Mouse (Mus musculus) midbrain, postnatal 0 days (tissue): ENCODE measurements around the gene Adipoq. TPM values are rescaled to one million over a fixed set of nuclear protein-coding genes. Genes with fewer than 3 reads are reported as not detected.

ENCODE experiments used
- ATAC-seq: fragments of 200-750 bp; cut with Nextera tagmentation; 2 replicates; pipeline ENCODE4 v1.8.0; 2017; ENCODE audit warnings: moderate number of reproducible peaks, mild to moderate bottlenecking, moderate TSS enrichment, moderate library complexity; ENCODE audit not compliant: low FRiP score
- DNase-seq: peaks from one replicate; pipeline ENCODE4 v3.0.0-alpha.2; 2015; ENCODE audit warnings: low spot score
- H3K27ac ChIP-seq: fragments of 300-500 bp; sonication (generic); 2 replicates; pipeline ENCODE4 v1.5.1; 2014; ENCODE audit warnings: low read depth, mild to moderate bottlenecking, low read length, mixed read lengths
- H3K27me3 ChIP-seq: fragments of 300-500 bp; sonication (generic); 2 replicates; pipeline ENCODE4 v1.6.1; 2014; ENCODE audit warnings: low read length, control low read depth, mixed read lengths; ENCODE audit not compliant: insufficient read depth
- H3K36me3 ChIP-seq: fragments of 300-500 bp; sonication (generic); 2 replicates; pipeline ENCODE4 v1.6.1; 2014; ENCODE audit warnings: low read length, control low read depth, mixed read lengths; ENCODE audit not compliant: insufficient read depth
- H3K4me1 ChIP-seq: fragments of 300-500 bp; sonication (generic); 2 replicates; pipeline ENCODE4 v1.6.1; 2014; ENCODE audit warnings: mild to moderate bottlenecking, control low read depth, antibody characterized with exemption, low read length, mixed read lengths; ENCODE audit not compliant: insufficient read depth
- H3K4me2 ChIP-seq: fragments of 300-500 bp; sonication (generic); 2 replicates; pipeline ENCODE4 v1.6.1; 2014; ENCODE audit warnings: low read depth, mild to moderate bottlenecking, low read length, mixed read lengths; ENCODE audit not compliant: poor library complexity, severe bottlenecking
- H3K4me3 ChIP-seq: fragments of 300-500 bp; sonication (generic); 2 replicates; pipeline ENCODE4 v1.5.1; 2014; ENCODE audit warnings: low read depth, mild to moderate bottlenecking, low read length, moderate library complexity
- H3K9ac ChIP-seq: fragments of 300-500 bp; sonication (generic); replicated peaks from 2 replicates; pipeline ENCODE4 v1.6.1; 2014; ENCODE audit warnings: mild to moderate bottlenecking, low read length, moderate library complexity, mixed read lengths; ENCODE audit not compliant: poor library complexity, severe bottlenecking
- H3K9me3 ChIP-seq: fragments of 300-500 bp; sonication (generic); 2 replicates; pipeline ENCODE4 v1.6.1; 2016; ENCODE audit warnings: low read length, control low read depth
- CTCF ChIP-seq: IDR thresholded peaks from 2 replicates; pipeline ENCODE4 v1.5.1; 2016; ENCODE audit warnings: antibody characterized with exemption, mild to moderate bottlenecking
- WGBS: fragments of 180-500 bp; shearing (Covaris S2); extraction: QIAGEN DNeasy Blood & Tissue Kit; methylation state at CpG from one replicate; pipeline ENCODE4 v1.1.7; 2014; 5-methylcytosine and 5-hydroxymethylcytosine counted together
- polyA plus RNA-seq: library from polyadenylated mRNA; unstranded; fragments of >200 nt; fragmentation: Nextera tagmentation; extraction: Ambion mirVana; gene quantifications from 2 replicates; pipeline ENCODE4 v1.2.1, GENCODE M21; 2015
- total RNA-seq: library from RNA; depleted of rRNA; stranded (reverse); fragments of >200 nt; gene quantifications from 2 replicates; pipeline ENCODE4 v1.2.3, GENCODE M21; 2014

Adipoq gene
- total and polyA plus RNA-seq, 2 experiments from 2014 or later = not detected

GRCm38 (mm10) chr16:23107231-23107942, 38.9 kb upstream of the Adipoq start, which contains the start of gene Eif4a2:
Gene Eif4a2, plus strand, starts transcription at chr16:23107444.
- peak; percentile 51 for TF ChIP-seq CTCF
- no peaks in the 10 kb centered on the region for H3K9me3 ChIP-seq

GRCm38 (mm10) chr16:23107946-23108759, 38.2 kb upstream of the Adipoq start:
- H3K4me2 ChIP-seq = peak overlapping the region; percentile 78
- peak overlapping the region; percentile 100 for H3K27ac ChIP-seq
- ATAC-seq = peak; percentile 93
- TF ChIP-seq CTCF = no peak
- H3K27me3 ChIP-seq = no peaks in the 10 kb centered on the region
- H3K9ac ChIP-seq = peak overlapping the region; percentile 100
- H3K9me3 ChIP-seq = no peaks in the 10 kb centered on the region
- peak; percentile 92 for DNase-seq
- under 1% methylated on average over 52 of the region's 52 CpGs for WGBS
- peaks cover 22% of the 10 kb centered on the region for H3K36me3 ChIP-seq
- no peaks in the 10 kb centered on the region for H3K4me1 ChIP-seq
- peak overlapping the region; percentile 96 for H3K4me3 ChIP-seq

More at GRCm38 (mm10) chr16:23107231-23107942, 38.9 kb upstream of the Adipoq start, which contains the start of gene Eif4a2:
- Histone ChIP-seq H3K27me3 (no peaks in the 10 kb centered on the region), H3K36me3 (peaks cover 18% of the 10 kb centered on the region), H3K9ac (peak within 1 kb of the TSS; percentile 100), H3K4me3 (peak within 1 kb of the TSS; percentile 96), H3K4me1 (no peaks in the 10 kb centered on the region), H3K27ac (peak within 1 kb of the TSS; percentile 100), H3K4me2 (peak within 1 kb of the TSS; percentile 78)
- WGBS = under 1% methylated on average over 71 of the region's 71 CpGs
- ATAC-seq = peak; percentile 91
- DNase-seq = peak; percentile 96

GRCm38 (mm10) chr16:23108943-23109342, 37.4 kb upstream of the Adipoq start:
- no peaks in the 10 kb centered on the region for H3K9me3 ChIP-seq
- no peak for DNase-seq
- no peaks in the 10 kb centered on the region for H3K4me1 ChIP-seq
- no peaks in the 10 kb centered on the region for H3K27me3 ChIP-seq
- WGBS = 6% methylated on average over 5 of the region's 5 CpGs
- ATAC-seq = no peak
- peak overlapping the region; percentile 100 for H3K9ac ChIP-seq
- H3K27ac ChIP-seq = no peak overlapping the region
- H3K36me3 ChIP-seq = peaks cover 24% of the 10 kb centered on the region
- no peak for TF ChIP-seq CTCF
- H3K4me3 ChIP-seq = peak overlapping the region; percentile 96
- peak overlapping the region; percentile 78 for H3K4me2 ChIP-seq

GRCm38 (mm10) chr16:23109350-23110280, 36.7 kb upstream of the Adipoq start:
- peak overlapping the region; percentile 96 for H3K4me3 ChIP-seq
- peak overlapping the region; percentile 78 for H3K4me2 ChIP-seq
- no peak overlapping the region for H3K27ac ChIP-seq
- no peaks in the 10 kb centered on the region for H3K27me3 ChIP-seq
- H3K4me1 ChIP-seq = no peaks in the 10 kb centered on the region
- peaks cover 31% of the 10 kb centered on the region for H3K36me3 ChIP-seq
- H3K9ac ChIP-seq = peak overlapping the region; percentile 100; the same call in 1 of the 2 replicates
- ATAC-seq (no peak), DNase-seq (no peak)
- TF ChIP-seq CTCF = no peak
- no peaks in the 10 kb centered on the region for H3K9me3 ChIP-seq
- 47% methylated on average over 5 of the region's 5 CpGs for WGBS

- TF ChIP-seq CTCF = no peak
- peaks cover 40% of the 10 kb centered on the region for H3K36me3 ChIP-seq
- H3K4me1 ChIP-seq = no peaks in the 10 kb centered on the region
- H3K4me2 ChIP-seq = no peak overlapping the region
- H3K27me3 ChIP-seq = no peaks in the 10 kb centered on the region
- 82% methylated on average over 12 of the region's 12 CpGs for WGBS
- no peak for DNase-seq
- H3K9me3 ChIP-seq = no peaks in the 10 kb centered on the region
- H3K27ac ChIP-seq = no peak overlapping the region
- no peak overlapping the region for H3K4me3 ChIP-seq
- ATAC-seq = no peak
- H3K9ac ChIP-seq = no peak overlapping the region
These were observed 34.0 kb upstream of the Adipoq start for GRCm38 (mm10) chr16:23112348-23112747.
